Mouse (Mus musculus): ENCODE measurements around the gene Gm10277. TPM values are rescaled to one million over a fixed set of nuclear protein-coding genes. Genes with fewer than 3 reads are reported as not detected.

Gm10277 gene
- total RNA-seq, 2 experiments from 2014 or later, result not detected

Other genes starting within 250 kb of the Gm10277 start
- 10 to 100 TPM; 64.3 to 67.1 TPM for gene Taok1, start 179.9 kb downstream of the Gm10277 start, total RNA-seq (2021)
- 10 to 100 TPM; 60.1 to 63.1 TPM for gene Nufip2, start 101.6 kb downstream of the Gm10277 start, total RNA-seq (2021)
- not detected for gene Cryba1, start 62.5 kb downstream of the Gm10277 start, total RNA-seq (2021)
- 100 to 1,000 TPM; 228 to 275 TPM for gene Myo18a, start 24.5 kb downstream of the Gm10277 start, total RNA-seq (2021)
- gene Pipox, start 106.3 kb upstream of the Gm10277 start, total RNA-seq (2021), result 1 to 10 TPM; 1.2 to 1.4 TPM
- under 1 TPM; 0.22 to 0.64 TPM for gene Sez6, start 143.1 kb upstream of the Gm10277 start, total RNA-seq (2021)
- 10 to 100 TPM; 39.5 to 41.7 TPM for gene Phf12, start 195.0 kb upstream of the Gm10277 start, total RNA-seq (2021)
- 1 to 10 TPM; 4.9 to 7.4 TPM for gene Dhrs13, start 244.5 kb upstream of the Gm10277 start, total RNA-seq (2021)

Measured in heart, postnatal 10 days (tissue).